Mouse (Mus musculus) heart, adult 9 months (tissue): ENCODE measurements around the gene Tti1.
A peak's percentile ranks its signal among the peaks of the same experiment; 100 is the strongest.

Experiments used
- DNase-seq, 2 experiments: peaks; one replicate each; pipeline ENCODE4 v3.0.0; 2022; ENCODE audit warnings: low spot score in 2 of 2

Tti1 gene

DNA sequence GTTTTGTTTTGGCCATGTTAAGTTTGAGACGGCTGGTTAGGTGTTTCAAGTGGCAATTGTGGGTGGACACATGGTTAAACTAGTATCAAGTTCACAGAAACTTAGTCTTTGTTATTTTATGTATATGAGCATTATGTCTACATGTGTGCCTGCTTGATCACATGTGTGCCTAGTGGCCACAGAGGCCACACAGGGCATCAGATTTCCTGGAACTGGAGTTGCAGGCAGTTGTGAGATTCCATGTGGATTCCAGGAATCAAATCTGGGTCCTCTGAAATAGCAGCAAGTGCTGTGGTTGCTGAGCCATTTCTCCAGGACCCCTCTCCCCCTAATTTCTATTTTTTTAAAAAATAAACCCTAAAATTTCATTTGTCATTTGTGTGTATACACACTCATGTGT is 11.4 kb upstream of the Tti1 start:
- no peak for DNase-seq

DNA sequence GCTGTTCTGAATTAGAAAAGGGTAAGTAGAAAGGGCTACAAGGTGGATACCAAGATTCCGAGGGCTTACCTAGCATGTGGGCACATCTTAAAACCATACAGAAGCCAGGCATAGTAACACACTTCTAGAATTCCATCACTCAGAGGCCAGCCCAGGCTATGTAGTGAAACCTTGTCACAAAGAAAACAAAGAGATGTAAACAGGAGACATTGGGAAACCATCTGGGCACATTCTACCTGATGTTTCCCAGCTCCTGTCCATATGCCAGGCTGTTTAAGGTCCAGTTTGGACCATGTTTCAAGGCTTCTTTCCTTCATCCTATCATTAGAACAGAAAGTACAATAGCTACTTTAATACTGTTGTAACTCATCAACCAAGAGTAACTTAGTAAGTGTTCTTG is 9.3 kb upstream of the Tti1 start:
- DNase-seq: no peak

DNA sequence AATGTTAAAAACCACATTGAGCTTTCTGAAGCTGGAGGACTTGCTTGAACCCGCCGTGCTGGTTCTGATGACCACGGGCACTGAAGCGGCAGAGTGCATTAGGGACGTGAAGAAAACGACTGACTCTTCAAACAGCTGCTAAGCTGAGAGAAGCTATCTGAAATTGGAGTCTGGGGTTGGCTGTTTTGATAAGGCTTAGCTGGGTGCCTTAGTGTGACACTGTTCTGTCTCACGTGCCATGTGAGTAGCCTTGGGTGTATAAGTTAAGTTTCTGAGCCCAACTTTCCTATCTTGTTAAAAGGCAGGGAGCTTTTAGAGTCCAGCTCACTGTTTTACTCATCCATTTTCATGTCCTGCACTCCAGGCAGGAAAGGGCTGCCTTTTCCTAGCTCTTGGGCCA is 8.7 kb upstream of the Tti1 start:
- DNase-seq: no peak

DNA sequence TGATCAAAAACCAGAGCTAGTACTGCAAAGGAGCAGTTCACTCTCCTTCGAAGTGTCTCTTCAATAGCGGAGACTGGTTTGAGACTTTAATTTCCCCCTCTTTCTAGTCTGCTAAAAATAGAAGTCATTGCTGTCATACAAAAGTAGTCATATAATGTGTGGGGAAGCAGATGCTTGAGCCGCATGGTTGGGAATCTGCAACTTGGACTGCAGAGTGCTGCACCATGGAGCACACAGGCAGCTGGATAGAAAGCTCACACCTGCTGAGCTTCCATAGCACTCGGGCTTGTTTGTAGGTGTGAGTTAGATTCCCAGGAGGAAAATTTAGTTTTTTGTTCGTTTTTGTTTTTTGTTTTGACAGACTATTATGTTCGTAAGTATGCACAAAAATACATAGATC is 8.2 kb upstream of the Tti1 start:
- DNase-seq: no peak

DNA sequence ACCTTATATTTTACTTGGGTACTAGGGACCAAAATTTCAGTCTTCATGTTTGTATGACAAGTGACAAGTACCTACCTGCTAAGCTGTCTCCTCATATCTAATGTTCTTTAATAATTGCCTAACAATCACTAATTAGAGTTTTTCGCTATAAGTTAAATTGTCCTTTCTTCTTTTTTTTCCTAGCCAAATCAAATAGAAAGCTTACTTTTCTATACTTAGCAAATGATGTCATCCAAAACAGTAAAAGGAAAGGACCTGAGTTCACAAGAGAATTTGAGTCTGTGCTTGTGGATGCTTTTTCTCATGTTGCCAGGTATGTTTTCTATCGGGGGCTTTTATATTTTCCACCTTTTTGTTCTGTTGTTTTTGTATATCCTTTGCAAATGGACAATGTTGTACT is 7.6 kb upstream of the Tti1 start:
- no peak for DNase-seq

- no peak for DNase-seq
These were observed 1.8 kb upstream of the Tti1 start for GRCm38 (mm10) chr2:158030007-158030406.

DNA sequence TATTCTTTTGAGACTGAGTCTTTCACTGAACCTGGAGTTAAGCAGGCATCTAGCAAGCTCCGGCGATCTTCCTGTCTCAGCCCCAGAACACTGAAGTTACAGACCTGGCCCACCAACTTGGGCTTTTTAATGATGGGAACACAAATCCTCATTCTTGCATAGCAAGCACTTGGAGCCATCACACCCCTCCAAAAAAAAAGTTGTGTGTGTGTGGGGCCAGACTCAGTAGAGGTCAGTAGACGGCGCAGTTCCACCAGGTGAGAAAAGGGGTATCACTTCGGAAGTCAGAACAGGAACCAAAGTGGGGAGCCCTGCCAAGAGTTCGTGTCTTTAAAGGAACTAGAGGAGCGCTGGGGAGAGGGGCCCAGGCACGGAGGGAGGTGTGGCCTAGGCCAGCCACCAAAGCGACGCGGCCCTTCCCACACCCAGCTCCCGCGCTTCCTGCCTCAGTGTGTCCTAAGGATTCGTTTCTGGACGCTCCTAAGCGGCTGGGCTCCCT is 329 bp downstream of the Tti1 start:
- DNase-seq: no peak

DNA sequence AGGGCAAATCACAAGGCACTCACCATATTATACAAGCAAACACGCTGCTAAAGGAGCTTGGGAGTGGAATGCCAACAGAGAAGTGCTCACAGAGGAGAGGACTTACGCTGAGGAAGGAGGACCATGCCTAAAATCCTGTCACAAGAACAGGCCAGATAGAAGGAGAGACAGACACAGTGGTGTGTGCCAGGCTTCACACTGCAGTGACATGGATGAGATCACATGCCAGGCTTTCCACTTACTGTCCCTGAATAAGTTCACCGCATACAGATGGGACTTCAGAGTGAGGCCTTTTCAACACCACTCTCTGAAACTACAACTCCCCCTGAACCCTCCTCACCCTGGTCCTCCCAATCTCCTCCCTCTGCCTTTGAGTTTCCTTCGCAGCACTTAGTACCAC is 10.9 kb downstream of the Tti1 start:
- no peak for DNase-seq

DNA sequence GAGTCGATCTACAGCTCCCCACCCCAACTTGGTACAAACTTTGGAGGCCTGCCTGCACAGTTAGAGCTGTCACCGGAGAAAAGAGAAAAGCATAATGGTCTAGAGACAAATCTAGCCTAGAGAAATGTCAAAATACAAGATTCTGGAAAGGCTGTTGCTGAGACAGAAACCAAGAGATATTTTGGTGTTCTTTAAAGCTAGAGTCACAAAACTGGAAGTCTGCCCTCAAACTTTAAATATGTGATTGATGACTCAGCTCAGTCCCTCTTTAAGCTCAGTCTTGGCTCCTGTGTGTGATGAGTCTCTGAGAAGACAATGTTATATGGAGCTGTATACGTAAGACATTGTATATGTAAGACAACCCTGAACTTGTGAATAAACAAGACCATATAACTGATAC is 15.6 kb downstream of the Tti1 start:
- no peak for DNase-seq

DNA sequence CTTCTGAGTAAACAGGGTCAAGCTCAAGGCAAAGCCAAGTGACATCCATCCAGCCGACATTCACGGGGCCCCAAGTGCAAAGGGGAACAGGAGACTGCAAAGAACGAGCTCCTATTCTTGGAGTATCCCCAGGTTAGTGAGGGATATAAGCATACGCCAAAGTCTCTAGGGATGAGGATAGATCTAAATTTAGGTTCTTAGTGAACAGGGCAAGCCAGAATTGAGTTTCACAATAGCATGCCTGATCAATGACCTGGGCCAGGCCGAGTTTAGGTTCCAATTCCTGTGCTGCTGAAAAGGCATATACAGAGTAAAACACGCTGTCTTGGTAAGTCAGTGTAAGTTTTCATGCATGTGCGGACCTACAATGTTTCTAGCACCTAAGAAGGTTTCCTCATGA is 18.9 kb downstream of the Tti1 start:
- DNase-seq: peak; percentile 4 to 17

DNA sequence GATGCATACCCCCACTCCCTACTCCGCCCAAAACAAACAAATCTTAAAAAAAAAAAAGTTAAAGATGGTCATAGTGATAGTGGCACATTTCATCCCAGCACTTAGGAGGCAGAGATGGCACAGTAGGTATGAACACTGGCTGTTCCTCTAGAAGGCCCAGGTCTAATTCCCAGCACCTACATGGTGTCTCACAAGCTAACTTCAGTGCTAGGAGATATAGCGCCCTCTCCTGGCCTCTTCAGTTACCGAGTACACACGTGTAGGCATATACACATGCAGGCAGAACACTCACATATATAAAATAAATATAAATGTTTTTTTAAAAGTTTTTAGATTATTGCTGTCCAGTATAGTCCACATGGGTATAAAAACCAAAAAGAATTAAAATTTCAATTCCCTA is 22.6 kb downstream of the Tti1 start:
- DNase-seq: no peak

GRCm38 (mm10) chr2:158004620-158005019 is 23.6 kb downstream of the Tti1 start:
- peak in 1 of 2 experiments; percentile 10 for DNase-seq

DNA sequence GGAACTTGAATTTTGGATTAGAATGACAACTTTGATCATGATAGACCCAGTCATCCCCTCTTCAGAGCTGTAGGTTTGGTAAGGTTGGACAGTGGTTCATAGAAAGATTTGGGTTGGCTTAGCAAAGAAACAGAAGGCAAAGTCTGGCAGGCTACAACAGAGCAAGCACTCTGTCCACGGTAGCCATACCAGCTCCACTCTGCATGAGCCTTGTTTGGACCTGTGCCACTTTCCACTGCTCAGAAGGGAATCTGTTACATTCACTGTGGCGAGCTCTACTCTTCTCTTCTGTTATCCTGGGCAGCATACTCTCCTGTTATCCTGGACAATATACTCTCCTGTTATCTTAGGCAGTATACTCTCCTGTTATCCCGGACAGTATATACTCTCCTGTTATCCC is 29.4 kb downstream of the Tti1 start:
- DNase-seq: no peak

- DNase-seq: no peak
These were observed 35.7 kb downstream of the Tti1 start for GRCm38 (mm10) chr2:157992501-157992900.

DNA sequence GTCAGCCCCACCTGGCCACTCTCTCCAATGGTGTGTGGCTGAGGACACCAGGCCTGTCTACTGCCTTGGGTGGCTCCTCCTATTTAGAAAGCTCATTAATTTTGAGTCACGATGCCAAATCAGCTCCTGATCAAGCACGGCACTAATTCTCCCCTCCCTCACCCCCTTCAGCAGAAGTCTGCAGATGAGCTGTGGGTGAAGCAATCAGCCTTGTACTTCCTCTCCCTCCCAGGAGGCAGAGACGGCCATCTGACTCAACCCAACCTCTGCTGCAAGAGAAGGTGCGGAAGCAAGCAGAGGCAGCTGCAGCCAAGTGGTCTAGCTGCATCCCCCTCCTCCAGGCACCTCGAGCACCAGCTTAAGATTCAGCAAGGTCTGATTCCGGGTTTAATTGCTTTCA is 37.2 kb downstream of the Tti1 start:
- no peak for DNase-seq

DNA sequence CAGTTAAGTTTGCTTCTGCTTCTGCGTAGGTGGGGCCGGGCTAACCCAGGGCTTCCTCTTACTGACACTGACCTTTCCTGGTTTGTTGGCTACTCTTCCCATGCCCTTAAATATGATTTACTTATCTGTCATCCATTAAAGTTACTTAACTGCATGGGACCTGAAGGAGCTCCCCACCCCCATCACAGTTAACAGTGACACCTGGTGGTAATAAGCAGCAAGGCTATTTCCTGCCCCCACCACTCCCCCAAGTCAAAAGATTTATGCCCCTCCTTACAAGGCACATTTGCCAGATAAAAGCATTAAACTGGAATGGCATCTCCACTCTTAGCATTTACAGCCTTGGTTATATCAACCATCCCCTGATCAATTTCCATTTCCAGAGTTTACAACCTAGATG is 38.3 kb downstream of the Tti1 start:
- DNase-seq: no peak

GRCm38 (mm10) chr2:157988416-157989190 is 39.6 kb downstream of the Tti1 start:
- no peak for DNase-seq

DNA sequence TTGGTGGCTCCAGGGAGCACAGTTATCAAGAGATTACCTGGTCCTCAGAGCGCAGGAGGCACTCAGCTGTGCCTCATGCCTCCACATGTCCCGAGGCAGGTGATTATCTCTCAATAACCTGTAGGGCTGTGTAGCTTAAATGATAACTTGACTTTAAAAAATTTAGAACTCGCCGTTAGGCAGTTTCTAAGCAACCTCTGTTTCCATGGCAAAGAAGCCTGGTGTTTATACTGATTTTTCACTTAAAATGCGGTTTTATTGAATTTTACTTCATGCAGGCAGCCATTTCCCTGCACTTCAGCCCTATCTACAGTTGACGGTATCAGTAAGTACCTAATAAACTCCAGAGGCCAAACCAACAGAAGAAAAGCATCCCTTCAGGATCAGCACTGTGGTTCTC is 42.0 kb downstream of the Tti1 start:
- DNase-seq: no peak

DNA sequence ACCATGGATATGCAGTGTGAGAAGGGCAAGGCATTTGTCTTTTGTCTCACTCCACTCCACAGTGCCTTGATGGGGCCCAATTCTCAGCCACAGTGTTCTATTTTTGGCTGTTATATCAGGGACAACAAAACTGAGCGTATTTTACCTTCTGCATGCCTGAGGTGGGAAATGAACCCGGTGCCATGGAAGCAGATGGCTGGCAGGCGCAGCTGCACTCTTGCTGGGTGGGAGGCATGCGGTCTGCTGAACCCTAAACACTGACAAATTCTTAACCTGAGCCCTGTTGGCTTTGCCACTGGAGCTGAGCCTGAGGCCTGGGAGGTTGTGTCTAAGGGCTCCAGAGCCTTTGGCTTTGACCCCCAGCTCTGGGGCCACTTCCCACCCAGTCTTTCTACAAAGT is 42.6 kb downstream of the Tti1 start:
- no peak for DNase-seq

GRCm38 (mm10) chr2:157983276-157983675 is 45.0 kb downstream of the Tti1 start:
- DNase-seq: no peak

DNA sequence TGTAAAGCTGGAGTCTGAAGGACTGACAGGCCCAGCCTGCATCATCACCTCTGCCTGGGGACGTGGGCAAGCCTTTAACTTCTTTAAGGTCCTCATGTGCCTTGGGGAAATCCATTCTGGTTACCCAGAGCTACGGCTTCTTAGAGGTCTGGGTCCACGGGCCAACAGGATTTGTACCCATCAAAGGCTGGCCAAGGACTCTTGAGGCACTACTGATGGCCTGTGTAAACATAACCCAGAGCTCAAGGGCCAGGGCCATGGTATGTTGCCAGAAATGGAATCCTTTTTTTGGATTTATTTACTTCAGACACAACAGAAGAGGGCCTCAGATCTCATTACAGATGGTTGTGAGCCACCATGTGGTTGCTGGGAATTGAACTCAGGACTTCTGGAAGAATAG is 45.5 kb downstream of the Tti1 start:
- no peak for DNase-seq

GRCm38 (mm10) chr2:157979241-157979640 is 49.0 kb downstream of the Tti1 start:
- DNase-seq: no peak

- no peak for DNase-seq
These were observed 52.6 kb downstream of the Tti1 start for GRCm38 (mm10) chr2:157975595-157975994.
